Mouse (Mus musculus): ENCODE measurements around the gene Ostm1.

GRCm38 (mm10) chr10:42682421-42682820 is 98.8 kb downstream of the Ostm1 start:
- TF ChIP-seq CTCF (IDR thresholded peaks at IDR 0.05; ENCODE audit: control insufficient read depth, insufficient read depth, insufficient read length) (no peak), MYOD1 (IDR thresholded peaks at IDR 0.05; ENCODE audit: control insufficient read depth, insufficient read length, low read depth) (no peak)
